Mouse (Mus musculus): ENCODE measurements at regions not wholly inside any gene's neighbourhood (a gene's known extent, or its start where the extent isn't known, plus 50 kb on each side); places are given as distances from the start of the nearest gene placed in this dataset.
A peak's percentile ranks its signal among the peaks of the same experiment; 100 is the strongest.
"Not testable (repeated sequence)": the region's sequence is repeated elsewhere in the genome, so short reads cannot be mapped to it uniquely, and the experiment has no call there.

GRCm38 (mm10) chr2:18617520-18617919, 54.7 kb upstream of the Commd3 start:
- no peak for DNase-seq

GRCm38 (mm10) chr2:18609868-18610185, 62.4 kb upstream of the Commd3 start:
- DNase-seq, result no peak

GRCm38 (mm10) chr2:18609075-18609867, 62.9 kb upstream of the Commd3 start:
- DNase-seq, result peak; percentile 21

GRCm38 (mm10) chr2:18608260-18609074, 63.7 kb upstream of the Commd3 start:
- peak; percentile 53 for DNase-seq

- DNase-seq, result peak; percentile 11
Measured at GRCm38 (mm10) chr2:18607586-18608259, 64.5 kb upstream of the Commd3 start.

- DNase-seq, result no peak
Measured at GRCm38 (mm10) chr2:18607088-18607487, 65.1 kb upstream of the Commd3 start.

GRCm38 (mm10) chr2:18592221-18592620, 80.0 kb upstream of the Commd3 start:
- no peak for DNase-seq

- DNase-seq, result no peak
Measured at GRCm38 (mm10) chr2:18588232-18588631, 84.0 kb upstream of the Commd3 start.

GRCm38 (mm10) chr2:18587746-18588231, 84.4 kb upstream of the Commd3 start:
- no peak for DNase-seq

GRCm38 (mm10) chr2:18586925-18587724, 85.1 kb upstream of the Commd3 start:
- DNase-seq, result peak; percentile 94

GRCm38 (mm10) chr2:18585564-18586336, 86.4 kb upstream of the Commd3 start:
- no peak for DNase-seq

- DNase-seq, result no peak
Measured at GRCm38 (mm10) chr2:18558133-18558532, 114.1 kb upstream of the Commd3 start.

GRCm38 (mm10) chr2:18547964-18548643, 124.1 kb upstream of the Commd3 start:
- no peak for DNase-seq

- no peak for DNase-seq
Measured at GRCm38 (mm10) chr2:18524387-18524786, 131.8 kb upstream of the Dnajc1 start.

- DNase-seq, result no peak
Measured at GRCm38 (mm10) chr2:18523911-18524310, 131.3 kb upstream of the Dnajc1 start.

GRCm38 (mm10) chr2:18513435-18513834, 120.8 kb upstream of the Dnajc1 start:
- no peak for DNase-seq

GRCm38 (mm10) chr2:18509317-18509716, 116.7 kb upstream of the Dnajc1 start:
- no peak for DNase-seq

GRCm38 (mm10) chr2:18473361-18473771, 80.7 kb upstream of the Dnajc1 start:
- DNase-seq, result no peak

GRCm38 (mm10) chr2:18460901-18461300, 68.3 kb upstream of the Dnajc1 start:
- no peak for DNase-seq

GRCm38 (mm10) chr2:18460281-18460680, 67.7 kb upstream of the Dnajc1 start:
- DNase-seq, result not testable (repeated sequence)

GRCm38 (mm10) chr2:18453426-18453825, 60.8 kb upstream of the Dnajc1 start:
- not testable (repeated sequence) for DNase-seq

Measured in right cerebral cortex, postnatal 4 days (tissue).